Mouse (Mus musculus) c-Kit-positive CD71-positive TER-119-positive erythroid progenitor cells, embryonic 14.5 days (primary cell): Measurements from ENCODE around the gene Clca3a1.

Source experiments
- DNase-seq: peaks from one replicate; pipeline ENCODE4 v3.0.0-alpha.2; 2013; ENCODE audit warnings: low spot score

Clca3a1 gene

GRCm38 (mm10) chr3:144679701-144680159 lies 81.0 kb downstream of the Clca3a1 start:
- no peak for DNase-seq
